Mouse (Mus musculus): ENCODE results near the gene Rgsl1.
A peak's percentile ranks its signal among the peaks of the same experiment; 100 is the strongest.

Rgsl1 gene

GRCm38 (mm10) chr1:153740145-153740544, 103.8 kb downstream of the Rgsl1 start, which contains the start of gene Rgs16:
Gene Rgs16 (plus strand): TSS chr1:153740349.
- DNase-seq: peak; percentile 81

GRCm38 (mm10) chr1:153739437-153740015, 104.4 kb downstream of the Rgsl1 start:
- DNase-seq: no peak

- DNase-seq: no peak
Measured at GRCm38 (mm10) chr1:153737101-153738085, 106.5 kb downstream of the Rgsl1 start.

- no peak for DNase-seq
Measured at GRCm38 (mm10) chr1:153736096-153736495, 107.8 kb downstream of the Rgsl1 start.

- no peak for DNase-seq
Measured at GRCm38 (mm10) chr1:153734866-153735265, 109.1 kb downstream of the Rgsl1 start.

GRCm38 (mm10) chr1:153733181-153733580, 110.8 kb downstream of the Rgsl1 start:
- DNase-seq: no peak

GRCm38 (mm10) chr1:153730671-153731070, 113.3 kb downstream of the Rgsl1 start:
- DNase-seq: no peak

- DNase-seq: no peak
Measured at GRCm38 (mm10) chr1:153729806-153730205, 114.1 kb downstream of the Rgsl1 start.
